Mouse (Mus musculus): ENCODE measurements around the gene Adh6a. TPM values are rescaled to one million over a fixed set of nuclear protein-coding genes. Genes with fewer than 3 reads are reported as not detected.

Adh6a gene
- polyA plus RNA-seq, 1 experiment from 2014 or later: not detected

DNA sequence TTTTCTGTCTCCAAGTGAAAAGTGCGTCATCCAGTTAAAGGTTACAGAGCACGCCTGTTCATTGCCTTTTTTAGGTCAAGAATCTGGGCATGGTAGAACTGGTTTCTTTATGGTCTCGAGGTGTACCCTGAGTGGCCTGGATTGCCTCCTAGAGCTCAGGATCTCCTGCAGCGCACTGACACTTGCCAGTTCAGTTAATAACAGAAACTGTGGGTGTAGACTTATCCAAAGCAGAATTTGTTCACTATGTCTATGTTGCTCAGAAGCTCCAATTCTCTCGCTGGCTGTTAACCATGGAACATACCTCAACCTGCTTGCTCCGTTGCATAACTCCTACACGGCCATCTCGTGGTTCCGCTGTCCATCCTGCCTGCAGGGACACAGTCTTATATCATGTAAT, 13.0 kb upstream of the Adh6a start:
- 93% methylated on average over 9 of the region's 9 CpGs for WGBS
- H3K36me3 ChIP-seq: no peaks in the 10 kb centered on the region
- H3K27me3 ChIP-seq: no peaks in the 10 kb centered on the region
- H3K4me3 ChIP-seq: no peak overlapping the region
- peaks cover 10% of the 10 kb centered on the region for H3K4me1 ChIP-seq
- H3K9me3 ChIP-seq: peaks cover 10% of the 10 kb centered on the region
- H3K4me2 ChIP-seq (replicated peaks): no peak overlapping the region
- no peak overlapping the region for H3K27ac ChIP-seq
- no peak for ATAC-seq (ENCODE audit: low FRiP score, low read depth)
- no peak overlapping the region for H3K9ac ChIP-seq

DNA sequence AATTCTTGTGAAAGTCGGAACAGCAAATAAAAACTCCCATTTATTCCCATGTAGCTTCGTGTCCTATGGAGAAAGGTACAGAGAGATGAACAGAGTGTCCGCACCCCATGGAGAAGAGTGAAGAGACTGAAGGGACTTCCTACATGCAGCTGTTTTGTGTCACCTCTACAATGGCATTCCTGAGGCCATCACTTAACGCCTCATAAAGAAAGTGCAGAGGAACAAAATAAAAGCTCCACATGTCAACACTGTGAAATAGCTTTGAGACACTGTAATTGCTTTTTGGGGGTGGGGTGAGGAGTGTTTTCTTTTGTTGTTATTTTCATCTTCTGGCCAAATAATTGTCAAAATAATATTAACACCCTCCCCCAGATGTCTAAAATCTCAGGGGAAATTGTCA, 10.4 kb upstream of the Adh6a start:
- H3K4me2 ChIP-seq (replicated peaks): no peak overlapping the region
- H3K4me3 ChIP-seq: no peak overlapping the region
- no peaks in the 10 kb centered on the region for H3K36me3 ChIP-seq
- no peaks in the 10 kb centered on the region for H3K27me3 ChIP-seq
- H3K9ac ChIP-seq: no peak overlapping the region
- H3K27ac ChIP-seq: no peak overlapping the region
- H3K4me1 ChIP-seq: peaks cover 21% of the 10 kb centered on the region
- WGBS: 44% methylated on average over 4 of the region's 4 CpGs
- no peak for ATAC-seq (ENCODE audit: low FRiP score, low read depth)
- peaks cover 7% of the 10 kb centered on the region for H3K9me3 ChIP-seq

- WGBS: 48% methylated on average over 6 of the region's 6 CpGs
- Histone ChIP-seq H3K36me3 (no peaks in the 10 kb centered on the region), H3K9ac (no peak overlapping the region), H3K4me2 (replicated peaks) (no peak overlapping the region), H3K4me3 (no peak overlapping the region), H3K27ac (no peak overlapping the region), H3K27me3 (no peaks in the 10 kb centered on the region), H3K4me1 (peaks cover 21% of the 10 kb centered on the region), H3K9me3 (no peaks in the 10 kb centered on the region)
- ATAC-seq (ENCODE audit: low FRiP score, low read depth): no peak
These were observed 9.2 kb upstream of the Adh6a start for GRCm38 (mm10) chr3:138303771-138304488.

DNA sequence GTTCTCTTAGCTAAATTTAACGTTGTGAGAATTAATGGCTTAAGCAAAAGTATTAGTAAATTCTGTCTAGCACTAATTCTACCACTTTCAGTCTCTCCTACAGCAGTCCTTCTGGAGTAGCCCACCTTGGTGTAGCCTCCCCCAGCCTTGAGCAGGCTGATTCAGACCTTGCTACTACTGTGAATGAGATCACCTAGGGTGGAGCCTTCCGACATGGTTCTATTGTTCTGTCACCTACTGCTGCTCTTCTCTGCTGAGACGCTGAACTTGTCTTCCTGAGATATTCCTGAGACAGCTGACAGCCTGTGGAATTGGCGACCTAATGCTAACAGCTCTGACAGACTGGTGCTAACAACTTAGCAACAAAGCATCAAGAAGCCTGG, 8.6 kb upstream of the Adh6a start:
- H3K27ac ChIP-seq: no peak overlapping the region
- no peaks in the 10 kb centered on the region for H3K9me3 ChIP-seq
- WGBS: 40% methylated on average over 4 of the region's 4 CpGs
- H3K27me3 ChIP-seq: no peaks in the 10 kb centered on the region
- no peak overlapping the region for H3K9ac ChIP-seq
- no peak overlapping the region for H3K4me3 ChIP-seq
- peaks cover 21% of the 10 kb centered on the region for H3K4me1 ChIP-seq
- no peak for ATAC-seq (ENCODE audit: low FRiP score, low read depth)
- H3K36me3 ChIP-seq: no peaks in the 10 kb centered on the region
- no peak overlapping the region for H3K4me2 ChIP-seq (replicated peaks)

DNA sequence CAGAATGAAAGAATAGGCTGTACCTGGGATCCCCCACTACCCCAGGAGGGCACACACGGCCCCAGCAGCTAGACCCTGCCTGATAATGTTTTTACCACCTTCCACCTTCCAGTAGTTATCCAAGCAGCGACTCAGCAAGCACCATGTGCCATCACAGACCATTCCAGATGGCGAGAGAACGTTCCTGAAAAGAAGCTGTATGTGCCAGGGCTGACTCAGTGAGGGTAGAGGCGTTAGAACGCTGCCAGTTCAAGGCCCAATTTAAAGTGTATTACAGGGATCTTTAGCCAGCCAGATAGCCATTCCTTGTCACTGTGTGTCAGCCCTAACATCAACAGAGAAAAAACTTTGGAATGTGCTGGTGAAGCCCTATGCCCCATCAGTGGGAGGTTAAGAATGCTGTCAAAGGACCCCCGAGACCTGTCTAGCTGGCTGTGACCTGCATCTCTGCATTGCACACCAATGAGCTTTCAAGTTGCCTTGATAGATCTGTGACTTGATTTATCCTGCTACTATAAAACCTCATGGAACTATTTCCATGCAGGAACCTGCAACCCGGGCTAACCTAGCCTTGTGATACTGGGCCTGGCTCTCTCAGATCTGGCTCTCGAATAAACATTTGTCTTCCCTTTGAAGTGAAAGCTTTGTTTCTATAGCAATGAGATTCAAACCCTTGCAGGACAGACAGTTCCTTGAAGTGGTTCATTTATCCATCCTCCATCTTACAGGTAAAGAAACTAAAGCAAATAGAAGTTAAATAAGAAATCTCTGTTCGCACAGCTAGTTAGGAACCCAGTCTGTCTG, 7.4 kb upstream of the Adh6a start:
- peaks cover 21% of the 10 kb centered on the region for H3K4me1 ChIP-seq
- no peak overlapping the region for H3K9ac ChIP-seq
- ATAC-seq (ENCODE audit: low FRiP score, low read depth): no peak
- H3K36me3 ChIP-seq: no peaks in the 10 kb centered on the region
- no peaks in the 10 kb centered on the region for H3K9me3 ChIP-seq
- no peaks in the 10 kb centered on the region for H3K27me3 ChIP-seq
- no peak overlapping the region for H3K27ac ChIP-seq
- 51% methylated on average over 10 of the region's 10 CpGs for WGBS
- H3K4me3 ChIP-seq: no peak overlapping the region
- no peak overlapping the region for H3K4me2 ChIP-seq (replicated peaks)

GRCm38 (mm10) chr3:138306290-138306683, 6.8 kb upstream of the Adh6a start:
- Histone ChIP-seq H3K4me3 (no peak overlapping the region), H3K4me1 (peaks cover 21% of the 10 kb centered on the region), H3K9ac (no peak overlapping the region), H3K4me2 (replicated peaks) (no peak overlapping the region), H3K27me3 (no peaks in the 10 kb centered on the region), H3K27ac (no peak overlapping the region), H3K36me3 (no peaks in the 10 kb centered on the region), H3K9me3 (no peaks in the 10 kb centered on the region)
- no peak for ATAC-seq (ENCODE audit: low FRiP score, low read depth)
- WGBS: 22% methylated on average over 8 of the region's 8 CpGs

GRCm38 (mm10) chr3:138309910-138310309, 3.2 kb upstream of the Adh6a start:
- H3K36me3 ChIP-seq: no peaks in the 10 kb centered on the region
- ATAC-seq (ENCODE audit: low FRiP score, low read depth): no peak
- no peak overlapping the region for H3K4me3 ChIP-seq
- WGBS: 85% methylated on average over 8 of the region's 8 CpGs
- H3K4me2 ChIP-seq (replicated peaks): no peak overlapping the region
- no peaks in the 10 kb centered on the region for H3K27me3 ChIP-seq
- no peak overlapping the region for H3K9ac ChIP-seq
- H3K27ac ChIP-seq: no peak overlapping the region
- peaks cover 12% of the 10 kb centered on the region for H3K4me1 ChIP-seq
- no peaks in the 10 kb centered on the region for H3K9me3 ChIP-seq

GRCm38 (mm10) chr3:138311015-138311414, 2.1 kb upstream of the Adh6a start:
- no peaks in the 10 kb centered on the region for H3K36me3 ChIP-seq
- no peak overlapping the region for H3K9ac ChIP-seq
- no peak overlapping the region for H3K4me3 ChIP-seq
- 88% methylated on average over 6 of the region's 6 CpGs for WGBS
- H3K4me1 ChIP-seq: peaks cover 7% of the 10 kb centered on the region
- H3K27ac ChIP-seq: no peak overlapping the region
- no peaks in the 10 kb centered on the region for H3K27me3 ChIP-seq
- H3K9me3 ChIP-seq: no peaks in the 10 kb centered on the region
- H3K4me2 ChIP-seq (replicated peaks): no peak overlapping the region
- no peak for ATAC-seq (ENCODE audit: low FRiP score, low read depth)

DNA sequence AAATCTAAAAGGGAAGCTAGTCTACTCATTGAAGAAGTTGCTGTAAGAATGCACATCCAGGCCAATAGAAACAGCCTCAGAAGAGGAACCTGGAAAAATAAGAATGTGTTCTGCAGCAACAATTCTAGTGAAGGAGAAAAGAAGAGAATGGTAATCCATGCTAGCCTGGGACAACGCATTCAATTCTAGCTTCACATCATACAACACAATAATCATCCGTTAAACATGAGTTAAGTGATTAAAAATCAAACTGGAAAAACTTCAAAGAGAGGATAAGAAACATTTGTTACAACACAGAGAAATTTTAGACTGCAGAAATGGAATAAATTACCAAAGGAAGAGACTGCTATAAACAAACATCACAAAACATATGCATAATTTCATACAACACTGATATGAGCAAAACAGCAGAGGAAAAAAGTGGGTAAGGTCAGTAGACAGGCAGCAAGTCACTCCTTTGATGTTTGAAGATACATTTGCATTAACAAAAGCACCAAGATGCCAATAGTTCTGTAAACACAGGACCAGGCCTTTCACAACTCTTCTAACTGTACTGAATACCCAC, 3.9 kb downstream of the Adh6a start:
- 82% methylated on average over 2 of the region's 2 CpGs for WGBS
- ATAC-seq (ENCODE audit: low FRiP score, low read depth): no peak
- Histone ChIP-seq H3K4me3 (no peak overlapping the region), H3K4me1 (peaks cover 5% of the 10 kb centered on the region), H3K36me3 (no peaks in the 10 kb centered on the region), H3K9me3 (no peaks in the 10 kb centered on the region), H3K27me3 (no peaks in the 10 kb centered on the region), H3K9ac (no peak overlapping the region), H3K4me2 (replicated peaks) (no peak overlapping the region), H3K27ac (no peak overlapping the region)

- H3K9me3 ChIP-seq: no peaks in the 10 kb centered on the region; the same call in 1 of the 2 replicates
- no peaks in the 10 kb centered on the region for H3K4me1 ChIP-seq
- no peak overlapping the region for H3K9ac ChIP-seq
- no peak overlapping the region for H3K27ac ChIP-seq
- H3K4me3 ChIP-seq: no peak overlapping the region
- WGBS: 91% methylated on average over 17 of the region's 17 CpGs
- no peaks in the 10 kb centered on the region for H3K36me3 ChIP-seq
- no peak for ATAC-seq (ENCODE audit: low FRiP score, low read depth)
- H3K27me3 ChIP-seq: no peaks in the 10 kb centered on the region
- H3K4me2 ChIP-seq (replicated peaks): no peak overlapping the region
These were observed 11.9 kb downstream of the Adh6a start for GRCm38 (mm10) chr3:138325001-138325400.

- Histone ChIP-seq H3K4me1 (no peaks in the 10 kb centered on the region), H3K36me3 (no peaks in the 10 kb centered on the region), H3K27me3 (no peaks in the 10 kb centered on the region), H3K9ac (no peak overlapping the region), H3K4me3 (no peak overlapping the region), H3K4me2 (replicated peaks) (no peak overlapping the region), H3K9me3 (no peaks in the 10 kb centered on the region; the same call in 1 of the 2 replicates), H3K27ac (no peak overlapping the region)
- 92% methylated on average over 6 of the region's 6 CpGs for WGBS
- no peak for ATAC-seq (ENCODE audit: low FRiP score, low read depth)
These were observed 12.4 kb downstream of the Adh6a start for GRCm38 (mm10) chr3:138325466-138325865.

GRCm38 (mm10) chr3:138333910-138334309, 20.8 kb downstream of the Adh6a start:
- H3K4me2 ChIP-seq (replicated peaks): no peak overlapping the region
- no peak for ATAC-seq (ENCODE audit: low FRiP score, low read depth)
- no peaks in the 10 kb centered on the region for H3K9me3 ChIP-seq
- H3K4me1 ChIP-seq: no peaks in the 10 kb centered on the region
- no peaks in the 10 kb centered on the region for H3K36me3 ChIP-seq
- WGBS: 77% methylated on average over 8 of the region's 8 CpGs
- no peaks in the 10 kb centered on the region for H3K27me3 ChIP-seq
- no peak overlapping the region for H3K4me3 ChIP-seq
- no peak overlapping the region for H3K9ac ChIP-seq
- no peak overlapping the region for H3K27ac ChIP-seq

Data from limb, embryonic 13.5 days (tissue).